In genomic region chr5:111378126-111378993, GRCm38 (mm10) we compare ENCODE assay signal across 9 mouse cellular contexts. TPM values are rescaled to one million over a fixed set of nuclear protein-coding genes. Genes with fewer than 3 reads are reported as not detected.
A peak's percentile ranks its signal among the peaks of the same experiment; 100 is the strongest.
DNase-seq lines count a peak whose midpoint lies in the region; ATAC-seq and TF ChIP-seq lines count a peak whose summit lies in the region.
"Had no signal": no experiment of that assay in that cellular context is flagged by ENCODE, and none has a peak within 500 bp of the region (broad histone marks: within the 10 kb centered on the region; RNA-seq: fewer than 3 reads in every experiment).

No protein-coding gene starts in this region.

- peak; percentile 33 for ATAC-seq in heart, postnatal 0 days (ENCODE audit: insufficient read depth, low read depth)
- ATAC-seq in lung, embryonic 14.5 days (ENCODE audit: insufficient read depth), result no peak
- no peak for ATAC-seq in embryonic facial prominence, embryonic 13.5 days (ENCODE audit: insufficient number of reproducible peaks, insufficient read depth, low FRiP score, low TSS enrichment, low read depth)
- ATAC-seq in stomach, embryonic 15.5 days (ENCODE audit: insufficient read depth, low FRiP score, low read depth), result peak; percentile 68

- H3K9ac ChIP-seq in heart, postnatal 0 days (replicated peaks; ENCODE audit: low read depth, low read length), result no peak overlapping the region
- no peak overlapping the region for H3K9ac ChIP-seq in lung, embryonic 14.5 days
- 0 out of 2 replicates have a peak overlapping the region, but pooled peaks have one; percentile 21 for H3K9ac ChIP-seq in embryonic facial prominence, embryonic 13.5 days
- no peak overlapping the region for H3K9ac ChIP-seq in stomach, embryonic 15.5 days

- H3K4me1 ChIP-seq in heart, postnatal 0 days (ENCODE audit: control insufficient read depth, insufficient read depth), result no peaks in the 10 kb centered on the region
- H3K4me1 ChIP-seq in lung, embryonic 14.5 days (ENCODE audit: insufficient read depth), result no peaks in the 10 kb centered on the region
- H3K4me1 ChIP-seq in embryonic facial prominence, embryonic 13.5 days, result peaks cover 59% of the 10 kb centered on the region
- H3K4me1 ChIP-seq in stomach, embryonic 15.5 days, result no peaks in the 10 kb centered on the region

- H3K27me3 ChIP-seq in heart, postnatal 0 days (ENCODE audit: control insufficient read depth, insufficient read depth, low read length), result no peaks in the 10 kb centered on the region
- no peaks in the 10 kb centered on the region for H3K27me3 ChIP-seq in lung, embryonic 14.5 days (ENCODE audit: insufficient read depth, low read length)
- no peaks in the 10 kb centered on the region for H3K27me3 ChIP-seq in embryonic facial prominence, embryonic 13.5 days
- H3K27me3 ChIP-seq in stomach, embryonic 15.5 days (replicated peaks), result no peaks in the 10 kb centered on the region

- H3K4me2 ChIP-seq in heart, postnatal 0 days (ENCODE audit: low read depth, low read length), result no peak overlapping the region
- H3K4me2 ChIP-seq in lung, embryonic 14.5 days, result no peak overlapping the region
- no peak overlapping the region for H3K4me2 ChIP-seq in embryonic facial prominence, embryonic 13.5 days
- no peak overlapping the region for H3K4me2 ChIP-seq in stomach, embryonic 15.5 days

- H3K9me3 ChIP-seq in heart, postnatal 0 days (replicated peaks; ENCODE audit: control insufficient read depth, low read length), result no peaks in the 10 kb centered on the region
- no peaks in the 10 kb centered on the region for H3K9me3 ChIP-seq in lung, embryonic 14.5 days (ENCODE audit: low read depth, low read length)
- H3K9me3 ChIP-seq in embryonic facial prominence, embryonic 13.5 days, result no peaks in the 10 kb centered on the region
- no peaks in the 10 kb centered on the region for H3K9me3 ChIP-seq in stomach, embryonic 15.5 days

- TF ChIP-seq CTCF in heart, postnatal 0 days (IDR thresholded peaks at IDR 0.05; ENCODE audit: low read depth), result no peak
- TF ChIP-seq CTCF in lung, embryonic 14.5 days (IDR thresholded peaks at IDR 0.05; ENCODE audit: low read depth), result peak; percentile 33; the same call in 1 of the 2 replicates

- H3K27ac ChIP-seq in heart, postnatal 0 days (ENCODE audit: low read depth), result no peak overlapping the region
- 0 out of 2 replicates have a peak overlapping the region, but pooled peaks have one; percentile 12 for H3K27ac ChIP-seq in lung, embryonic 14.5 days (ENCODE audit: low read depth)
- H3K27ac ChIP-seq in embryonic facial prominence, embryonic 13.5 days, result 0 out of 2 replicates have a peak overlapping the region, but pooled peaks have one; percentile 23
- 0 out of 2 replicates have a peak overlapping the region, but pooled peaks have one; percentile 6 for H3K27ac ChIP-seq in stomach, embryonic 15.5 days

- no peak overlapping the region for H3K4me3 ChIP-seq in heart, postnatal 0 days (ENCODE audit: low read depth, low read length)
- H3K4me3 ChIP-seq in lung, embryonic 14.5 days (ENCODE audit: low read depth, low read length), result no peak overlapping the region
- no peak overlapping the region for H3K4me3 ChIP-seq in embryonic facial prominence, embryonic 13.5 days
- no peak overlapping the region for H3K4me3 ChIP-seq in stomach, embryonic 15.5 days (replicated peaks)

- WGBS in heart, postnatal 0 days, result 76% methylated on average over 7 of the region's 7 CpGs
- 69% methylated on average over 7 of the region's 7 CpGs for WGBS in lung, embryonic 14.5 days
- WGBS in embryonic facial prominence, embryonic 13.5 days, result 49% methylated on average over 7 of the region's 7 CpGs
- WGBS in stomach, embryonic 15.5 days, result 65% methylated on average over 7 of the region's 7 CpGs

- DNase-seq in heart, postnatal 0 days (ENCODE audit: low spot score), result no peak
- DNase-seq in heart, postnatal 25 days (ENCODE audit: low spot score), result no peak
- DNase-seq in lung, embryonic 14.5 days, result peak; percentile 35
- DNase-seq in lung, postnatal 25 days (ENCODE audit: low spot score), result no peak
- no peak for DNase-seq in layer of hippocampus, postnatal 36 days
- DNase-seq: adrenal gland, adult 8-10 months; cerebellum, postnatal 36 days had no signal

- peaks cover 90% of the 10 kb centered on the region for H3K36me3 ChIP-seq in heart, postnatal 0 days (replicated peaks; ENCODE audit: control insufficient read depth, insufficient read depth, low read length)
- H3K36me3 ChIP-seq in lung, embryonic 14.5 days (ENCODE audit: insufficient read depth), result peaks cover 88% of the 10 kb centered on the region
- peaks cover 63% of the 10 kb centered on the region for H3K36me3 ChIP-seq in embryonic facial prominence, embryonic 13.5 days
- peaks cover 33% of the 10 kb centered on the region for H3K36me3 ChIP-seq in stomach, embryonic 15.5 days

- no peak for TF ChIP-seq EP300 in heart, postnatal 0 days (IDR thresholded peaks at IDR 0.05; ENCODE audit: low read depth)

- intact Hi-C loops in heart, postnatal 25 days (cut with DNase I), result no loop called here

RNA-seq across cellular contexts. Expression of gene Mn1, which starts 38.8 kb away (rescaled TPM):
- 11.0 and 16.4 TPM in 2 replicates for total RNA-seq in heart, postnatal 0 days (2014; rRNA removed; ENCODE audit: low replicate concordance)
- 3.9 and 4.5 TPM in 2 replicates for polyA plus RNA-seq in heart, postnatal 0 days (2015; fragmentation: Nextera tagmentation; extraction: Ambion mirVana)
- total RNA-seq in heart, postnatal 25 days (2021), result 10 to 100 TPM; 16.7 to 20.5 TPM
- polyA plus RNA-seq in lung, embryonic 14.5 days (2014; fragmentation: Nextera tagmentation; extraction: Ambion mirVana), result 8.9 and 9.7 TPM in 2 replicates
- 46.6 and 51.3 TPM in 2 replicates for polyA plus RNA-seq in embryonic facial prominence, embryonic 13.5 days (2015; fragmentation: Nextera tagmentation; extraction: Ambion mirVana)
- 11.9 and 12.0 TPM in 2 replicates for polyA plus RNA-seq in stomach, embryonic 15.5 days (2015; fragmentation: Nextera tagmentation; extraction: Ambion mirVana)
- 10 to 100 TPM; 34.2 to 38.1 TPM for total RNA-seq in layer of hippocampus, postnatal 36 days (2021)

RNA-seq across cellular contexts. Expression of gene Pitpnb, which starts 47.8 kb away (rescaled TPM):
- 2.3 and 6.1 TPM in 2 replicates for total RNA-seq in heart, postnatal 0 days (2014; rRNA removed; ENCODE audit: low replicate concordance)
- 54.9 and 56.1 TPM in 2 replicates for polyA plus RNA-seq in heart, postnatal 0 days (2015; fragmentation: Nextera tagmentation; extraction: Ambion mirVana)
- total RNA-seq in heart, postnatal 25 days (2021), result 10 to 100 TPM; 38.1 to 38.4 TPM
- 120 and 123 TPM in 2 replicates for polyA plus RNA-seq in lung, embryonic 14.5 days (2014; fragmentation: Nextera tagmentation; extraction: Ambion mirVana)
- polyA plus RNA-seq in embryonic facial prominence, embryonic 13.5 days (2015; fragmentation: Nextera tagmentation; extraction: Ambion mirVana), result 107 and 116 TPM in 2 replicates
- polyA plus RNA-seq in stomach, embryonic 15.5 days (2015; fragmentation: Nextera tagmentation; extraction: Ambion mirVana), result 96.4 and 104 TPM in 2 replicates
- total RNA-seq in layer of hippocampus, postnatal 36 days (2021), result 10 to 100 TPM; 78.6 to 82.7 TPM

Comparison
In these comparisons a context has a peak if more than half of its experiments do, and no peak if none do; other contexts are left out.
1. ATAC-seq: peak in heart, postnatal 0 days (single experiment) and stomach, embryonic 15.5 days (single experiment); none in lung, embryonic 14.5 days (single experiment) and embryonic facial prominence, embryonic 13.5 days (single experiment).